Mouse (Mus musculus): Measurements from ENCODE around the gene Slc36a1.

Gene Slc36a1

DNA sequence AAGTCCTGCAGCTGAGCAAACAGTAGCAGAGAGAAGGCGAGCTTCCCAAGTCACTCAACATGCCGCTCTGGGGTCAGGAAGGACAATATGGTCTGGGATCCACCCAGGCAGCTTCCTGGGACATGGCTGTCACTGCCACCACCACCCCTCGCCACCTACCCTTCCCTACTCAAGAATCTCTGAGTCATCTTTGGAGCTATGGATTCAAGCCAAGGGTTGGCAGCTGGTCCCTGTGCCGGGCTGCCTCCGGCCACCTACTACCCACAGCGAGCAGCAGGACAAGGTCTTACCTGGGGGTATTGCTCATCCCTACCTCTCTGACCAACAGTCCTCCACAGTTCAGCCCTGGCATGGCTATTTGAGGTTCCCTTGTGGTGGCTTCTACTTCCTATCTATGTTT lies 70.6 kb downstream of the Slc36a1 start:
- no peak for DNase-seq (ENCODE audit: low spot score in 2 of 2)

Data from spleen, postnatal 36 days (tissue).